11 mouse cellular contexts compared by ENCODE assay signal in the genomic region with DNA sequence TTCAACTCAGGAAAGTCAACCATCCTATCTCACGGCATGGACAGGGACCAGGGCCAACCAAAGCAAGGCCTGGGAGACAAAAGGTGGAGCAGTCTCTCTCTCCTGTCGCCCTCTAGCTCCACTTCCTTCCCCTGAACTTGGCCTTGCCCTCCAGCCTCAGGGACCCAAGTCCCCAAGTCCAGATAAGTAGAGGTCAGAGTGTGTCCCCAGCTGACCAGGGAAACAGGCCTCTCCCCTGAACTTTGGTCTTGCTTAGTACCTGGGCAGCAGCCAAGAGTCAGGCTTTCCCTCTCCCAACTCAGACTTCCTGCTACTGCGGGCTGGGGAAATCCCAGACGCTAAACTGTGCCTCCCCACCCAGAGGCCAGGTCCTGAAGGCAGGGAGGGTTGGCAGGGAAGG. TPM values are rescaled to one million over a fixed set of nuclear protein-coding genes. Genes with fewer than 3 reads are reported as not detected.
DNase-seq lines count a peak whose midpoint lies in the region; ATAC-seq lines count a peak whose summit lies in the region.
"Had no signal": no experiment of that assay in that cellular context is flagged by ENCODE, and none has a peak within 500 bp of the region (broad histone marks: within the 10 kb centered on the region; RNA-seq: fewer than 3 reads in every experiment).

No protein-coding gene starts in this region.

- peak; percentile 58 for DNase-seq in 3T3-L1 (ENCODE audit: low read depth, low spot score)
- DNase-seq in adrenal gland, adult 8-10 months: peak; percentile 64
- peak; percentile 68 for DNase-seq in heart, postnatal 25 days (ENCODE audit: low spot score)
- no peak for DNase-seq in liver, embryonic 13.5 days
- DNase-seq in spleen, adult 18-20 months: no peak
- DNase-seq in urinary bladder, postnatal 4 days (ENCODE audit: low spot score in 2 of 2): no peak
- DNase-seq: cerebellum, adult 9-10 months had no signal

- intact Hi-C loops in heart, postnatal 25 days (cut with DNase I): no loop called here

- no peaks in the 10 kb centered on the region for H3K9me3 ChIP-seq in liver, embryonic 13.5 days (replicated peaks)
- H3K9me3 ChIP-seq: forebrain, embryonic 13.5 days; limb, embryonic 12.5 days had no signal

- no peak overlapping the region for H3K4me3 ChIP-seq in liver, embryonic 13.5 days (replicated peaks)
- H3K4me3 ChIP-seq: limb, embryonic 12.5 days had no signal

- H3K27me3 ChIP-seq in liver, embryonic 13.5 days: no peaks in the 10 kb centered on the region
- H3K27me3 ChIP-seq: forebrain, embryonic 13.5 days; limb, embryonic 12.5 days had no signal

- peak; percentile 56 for ATAC-seq in liver, embryonic 13.5 days (ENCODE audit: low read depth)
- ATAC-seq in cerebellum, adult (ENCODE audit: insufficient number of reproducible peaks, low FRiP score, low TSS enrichment): no peak
- ATAC-seq in inflammation-experienced regulatory T-cells, adult 6 months: no peak

- H3K9ac ChIP-seq in liver, embryonic 13.5 days: no peak overlapping the region
- H3K9ac ChIP-seq: limb, embryonic 12.5 days had no signal

- peaks cover 25% of the 10 kb centered on the region for H3K4me1 ChIP-seq in liver, embryonic 13.5 days (replicated peaks)
- H3K4me1 ChIP-seq: limb, embryonic 12.5 days had no signal

- 28% methylated on average over 4 of the region's 4 CpGs for WGBS in liver, embryonic 13.5 days (ENCODE audit: insufficient replicate concordance)

- H3K27ac ChIP-seq in liver, embryonic 13.5 days: no peak overlapping the region
- H3K27ac ChIP-seq: forebrain, embryonic 13.5 days; limb, embryonic 12.5 days had no signal

- H3K4me2 ChIP-seq in liver, embryonic 13.5 days: no peak overlapping the region

- H3K36me3 ChIP-seq in liver, embryonic 13.5 days: no peaks in the 10 kb centered on the region
- H3K36me3 ChIP-seq: limb, embryonic 12.5 days had no signal

RNA-seq across cellular contexts. Expression of a gene that starts 16.1 kb away (rescaled TPM):
- total RNA-seq in adrenal gland, adult 8-10 months (2022): 10 to 100 TPM; 19.4 to 24.6 (median 22.4) TPM
- 10 to 100 TPM; 17.7 to 18.3 TPM for total RNA-seq in heart, postnatal 25 days (2021)
- polyA plus RNA-seq in liver, embryonic 13.5 days (2015; fragmentation: Nextera tagmentation; extraction: Ambion mirVana): 3.5 and 4.0 TPM in 2 replicates
- 10 to 100 TPM; 13.5 to 22.5 (median 19.3) TPM for polyA plus RNA-seq in inflammation-experienced regulatory T-cells, adult 6 months (2017; shearing (Covaris generic))

Comparison
In these comparisons a context has a peak if more than half of its experiments do, and no peak if none do; other contexts are left out.
1. DNase-seq: peak in 3T3-L1 (single experiment), adrenal gland, adult 8-10 months (single experiment) and heart, postnatal 25 days (single experiment); none in liver, embryonic 13.5 days (single experiment), spleen, adult 18-20 months (0 of 2) and urinary bladder, postnatal 4 days (0 of 2).